Mouse (Mus musculus): ENCODE results near the gene Abcc3.
A peak's percentile ranks its signal among the peaks of the same experiment; 100 is the strongest.

Abcc3 gene

GRCm38 (mm10) chr11:94324618-94325017 lies 68.2 kb downstream of the Abcc3 start:
- no peak for DNase-seq (ENCODE audit: low spot score)

- no peak for DNase-seq (ENCODE audit: low spot score)
Observed at GRCm38 (mm10) chr11:94323271-94323925, 69.4 kb downstream of the Abcc3 start.

DNA sequence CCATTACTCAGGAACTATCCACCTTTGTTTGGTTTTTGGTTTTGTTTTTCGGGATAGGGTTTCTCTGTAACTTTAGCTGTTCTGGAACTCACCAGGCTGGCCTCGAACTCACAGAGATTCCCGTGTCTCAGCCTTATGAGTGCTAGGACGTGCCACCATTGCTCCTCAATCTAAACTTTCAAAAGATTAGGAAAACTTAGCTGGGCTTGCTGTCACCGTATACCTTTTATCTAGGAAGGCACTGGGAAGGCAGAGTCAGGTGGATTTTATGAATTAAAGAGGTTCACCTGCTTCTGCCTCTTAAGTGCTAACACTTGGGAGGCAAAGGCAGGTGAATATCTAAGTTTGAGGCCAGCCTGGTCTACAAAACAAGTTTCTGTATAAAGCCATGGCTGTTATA lies 70.2 kb downstream of the Abcc3 start:
- DNase-seq (ENCODE audit: low spot score), result no peak

- DNase-seq (ENCODE audit: low spot score), result peak; percentile 90
Observed at GRCm38 (mm10) chr11:94321931-94322400, 70.8 kb downstream of the Abcc3 start, which contains the start of gene Luc7l3. Luc7l3 (minus strand) TSS chr11:94321988.

GRCm38 (mm10) chr11:94320969-94321930 lies 71.5 kb downstream of the Abcc3 start:
- DNase-seq (ENCODE audit: low spot score), result no peak

- no peak for DNase-seq (ENCODE audit: low spot score)
Observed at GRCm38 (mm10) chr11:94318056-94318455, 74.7 kb downstream of the Abcc3 start.

GRCm38 (mm10) chr11:94317515-94317914 lies 75.3 kb downstream of the Abcc3 start:
- no peak for DNase-seq (ENCODE audit: low spot score)

DNA sequence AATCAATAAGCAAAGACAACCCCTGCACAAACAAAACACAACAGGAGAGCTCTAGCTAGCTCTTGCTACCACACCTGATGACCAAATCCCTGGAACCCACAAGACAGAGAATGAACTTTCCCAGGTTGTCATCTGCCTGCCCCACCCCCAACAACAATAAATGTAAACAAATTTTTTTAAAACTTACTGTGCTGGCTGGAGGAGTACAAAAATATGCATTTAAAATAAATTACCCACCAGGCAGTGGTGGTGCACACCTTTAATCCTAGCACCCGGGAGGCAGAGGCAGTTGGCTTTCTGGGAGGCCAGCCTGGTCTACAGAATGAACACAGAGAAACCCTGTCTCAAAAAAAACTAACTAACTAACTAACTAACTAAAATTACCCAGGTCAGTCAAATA lies 75.8 kb downstream of the Abcc3 start:
- no peak for DNase-seq (ENCODE audit: low spot score)

DNA sequence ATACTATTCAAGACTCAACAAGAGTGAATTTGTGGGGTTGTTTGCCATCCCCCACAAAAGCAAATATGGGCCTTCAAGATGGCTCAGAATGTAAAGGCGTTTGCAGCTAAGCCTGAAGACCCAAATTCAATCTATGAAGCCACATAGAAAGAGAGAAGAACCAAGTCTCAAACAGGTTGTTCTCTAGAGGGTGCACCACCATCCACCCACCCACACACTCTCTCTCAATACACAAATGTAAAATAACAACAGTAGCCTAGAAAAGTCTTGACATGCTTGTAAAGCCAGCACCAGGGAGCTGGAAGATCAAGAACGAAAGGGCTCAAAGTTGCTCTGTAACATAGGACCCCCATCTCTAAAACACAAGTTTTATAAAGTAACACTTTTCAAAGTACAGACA lies 76.3 kb downstream of the Abcc3 start:
- no peak for DNase-seq (ENCODE audit: low spot score)

DNA sequence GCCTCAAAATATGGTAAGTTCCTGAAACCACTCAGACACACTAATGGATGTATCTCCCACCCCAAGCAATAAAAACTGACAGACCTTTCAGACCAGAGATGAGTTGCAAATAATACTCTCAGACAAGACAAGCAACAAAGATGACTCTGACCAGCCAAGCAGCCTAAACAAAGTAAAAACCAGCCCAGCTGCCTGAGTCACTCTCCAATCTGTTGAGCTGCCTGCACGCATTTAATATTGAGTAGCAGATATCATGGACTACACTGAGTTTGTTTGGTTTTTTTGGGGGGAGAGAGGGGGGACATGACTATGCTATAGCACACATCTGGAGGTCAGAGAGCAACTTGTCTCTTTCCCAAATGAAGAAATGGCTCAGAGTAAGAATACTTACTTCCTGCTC lies 77.5 kb downstream of the Abcc3 start:
- no peak for DNase-seq (ENCODE audit: low spot score)

- DNase-seq (ENCODE audit: low spot score), result no peak
Observed at GRCm38 (mm10) chr11:94314098-94314652, 78.6 kb downstream of the Abcc3 start.

- no peak for DNase-seq (ENCODE audit: low spot score)
Observed at GRCm38 (mm10) chr11:94312733-94313132, 80.1 kb downstream of the Abcc3 start.

GRCm38 (mm10) chr11:94294996-94295845 lies 97.6 kb downstream of the Abcc3 start:
- no peak for DNase-seq (ENCODE audit: low spot score)
